Mouse (Mus musculus) adrenal gland, postnatal 10 days (tissue): ENCODE data around the gene Dyrk1a. TPM values are rescaled to one million over a fixed set of nuclear protein-coding genes. Genes with fewer than 3 reads are reported as not detected.

ENCODE experiments used
- DNase-seq: peaks from one replicate; pipeline ENCODE4 v3.0.0; 2021; ENCODE audit warnings: mixed read lengths
- long read RNA-seq, 2 experiments: library from polyadenylated mRNA; stranded (forward); transcript quantifications; one replicate each; pipeline ENCODE4 v2.0.0; 2021
- total RNA-seq, 2 experiments: library from RNA; stranded (reverse); gene quantifications; 2 replicates each; pipeline ENCODE4 v1.2.3; 2021

Dyrk1a gene
- 10 to 100 TPM; 59.7 to 62.7 TPM for total RNA-seq
- long read RNA-seq, experiment 1, full-length matches to known transcripts = 2 of 16 reads
- long read RNA-seq, experiment 1, partial matches to known transcripts = 2 of 16 reads
- long read RNA-seq, experiment 1, other reads (novel, unspliced or antisense) = 12 of 16 reads
- long read RNA-seq, experiment 2, full-length matches to known transcripts = 7 of 22 reads
- long read RNA-seq, experiment 2, partial matches to known transcripts = 2 of 22 reads
- long read RNA-seq, experiment 2, other reads (novel, unspliced or antisense) = 13 of 22 reads

DNA sequence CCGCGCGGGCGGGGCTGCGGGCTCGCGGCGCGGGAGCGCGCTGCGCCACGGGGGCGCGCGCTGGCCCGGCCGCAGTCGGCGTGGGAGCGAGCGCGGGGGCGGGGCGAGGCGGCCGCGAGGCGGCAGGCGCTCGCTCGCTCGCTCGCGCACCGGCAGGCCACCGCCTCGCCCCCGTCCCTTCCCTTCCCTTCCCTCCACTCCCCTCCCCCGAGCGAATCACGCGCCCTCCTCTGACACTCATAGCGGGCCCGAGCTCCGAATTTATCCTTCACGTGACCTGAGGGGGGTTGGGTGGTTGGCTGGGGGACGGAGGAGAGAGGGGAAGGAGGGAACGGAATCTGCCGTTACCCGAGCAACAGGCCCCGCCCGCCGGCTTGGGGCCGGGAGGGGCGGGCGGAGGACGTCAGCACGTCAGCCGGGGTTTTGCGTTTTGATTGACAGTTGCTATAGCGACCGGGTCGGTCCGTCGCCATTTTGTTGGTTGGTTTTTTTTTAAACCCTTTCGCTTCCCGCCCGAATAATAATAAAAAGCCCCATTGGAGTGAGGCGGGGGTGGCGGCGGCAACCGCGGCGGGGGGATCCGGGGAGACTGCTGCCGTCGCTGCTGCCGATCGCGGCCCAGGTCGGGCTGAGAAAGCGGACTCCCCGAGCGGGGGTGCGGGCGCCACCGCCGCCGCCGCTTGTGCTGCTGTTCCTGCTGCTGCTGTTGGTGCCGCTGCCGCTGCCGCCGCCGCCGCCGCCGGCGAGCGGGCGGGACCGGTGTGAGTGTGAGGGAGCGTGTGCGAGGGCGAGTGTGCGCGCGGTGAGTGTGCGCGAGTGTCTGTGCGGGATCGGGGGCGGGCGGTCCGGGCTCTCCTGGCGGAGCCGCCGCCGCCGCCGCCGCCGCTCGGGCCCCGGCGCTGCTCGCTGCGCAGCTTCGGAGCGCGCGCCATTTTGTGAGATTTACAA lies at the start of gene Dyrk1a:
Gene Dyrk1a, plus strand, starts transcription at position 782 of the 948 bp plus-strand sequence.
- DNase-seq = peak; percentile 99

DNA sequence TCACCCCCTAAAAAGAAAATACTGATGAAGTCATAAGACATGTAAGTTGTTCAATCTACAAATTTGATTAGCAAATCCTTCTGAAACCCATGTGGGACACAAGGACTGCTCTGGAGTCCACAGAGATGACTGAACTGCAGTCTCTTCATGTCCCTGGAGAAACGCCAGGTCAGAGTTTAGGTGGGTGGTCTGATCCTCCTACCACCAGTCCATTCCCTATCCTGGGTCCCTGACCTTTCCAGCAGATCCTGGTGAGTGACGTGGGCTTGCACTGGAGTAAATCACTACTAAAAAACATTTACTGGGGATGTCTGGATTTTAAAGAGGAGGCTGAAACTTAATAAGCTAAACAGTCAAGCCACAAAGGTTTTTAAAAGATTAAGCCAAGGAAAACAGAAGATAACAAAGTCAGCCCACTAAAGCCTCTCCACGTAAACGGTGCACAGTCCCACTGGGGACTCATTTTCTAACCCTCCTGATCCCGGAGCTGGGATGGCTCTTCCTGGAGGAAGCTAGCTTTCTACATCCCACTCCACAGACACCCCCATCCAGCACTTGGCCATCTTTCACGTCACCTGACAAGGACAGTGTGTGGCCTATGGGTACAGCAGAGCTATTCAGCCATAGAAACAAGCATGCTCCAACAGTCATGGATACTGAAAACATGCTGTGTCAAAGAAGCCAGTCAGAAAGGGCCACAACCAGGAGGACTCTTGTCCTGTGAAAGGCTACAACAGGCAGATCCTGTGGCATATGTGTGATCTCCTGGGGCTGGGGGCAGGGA lies 46.0 kb upstream of the Dyrk1a start:
- DNase-seq = peak; percentile 48

DNA sequence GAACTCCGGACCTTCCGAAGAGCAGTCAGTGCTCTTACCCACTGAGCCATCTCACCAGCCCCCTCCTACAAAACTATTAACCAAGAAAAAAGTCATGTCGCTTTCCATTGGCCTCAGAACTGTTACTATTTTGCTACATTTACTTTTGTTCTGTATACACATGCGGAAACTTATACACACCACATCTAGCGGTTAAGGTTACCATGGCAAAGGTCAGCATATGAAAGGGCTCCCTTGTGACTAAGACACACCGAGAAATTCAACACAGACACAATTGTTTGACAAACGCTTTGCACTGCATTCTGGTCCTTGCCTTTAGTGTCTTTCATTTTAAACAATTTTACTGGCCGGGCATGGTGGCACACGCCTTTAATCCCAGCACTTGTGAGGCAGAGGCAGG lies 45.1 kb upstream of the Dyrk1a start:
- DNase-seq = no peak

DNA sequence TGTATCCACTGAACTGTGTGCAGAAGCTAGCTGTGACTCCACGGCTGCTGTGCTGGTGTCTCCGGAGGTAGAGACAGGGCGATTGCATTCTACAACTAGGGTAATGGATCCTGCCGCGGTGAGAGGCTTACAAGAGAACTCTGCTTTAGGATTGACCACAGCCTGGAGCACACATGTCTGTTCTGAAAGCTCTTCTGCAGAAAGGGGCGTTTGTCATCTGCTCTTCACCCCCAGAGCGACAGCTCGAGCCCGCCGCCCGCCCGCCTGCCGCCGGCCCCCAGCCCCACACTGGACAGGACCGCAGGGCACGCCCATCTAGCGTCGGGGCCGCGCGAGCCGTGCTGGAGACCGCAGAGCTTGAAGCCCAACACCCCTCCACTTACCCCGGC lies 43.9 kb upstream of the Dyrk1a start:
- no peak for DNase-seq

DNA sequence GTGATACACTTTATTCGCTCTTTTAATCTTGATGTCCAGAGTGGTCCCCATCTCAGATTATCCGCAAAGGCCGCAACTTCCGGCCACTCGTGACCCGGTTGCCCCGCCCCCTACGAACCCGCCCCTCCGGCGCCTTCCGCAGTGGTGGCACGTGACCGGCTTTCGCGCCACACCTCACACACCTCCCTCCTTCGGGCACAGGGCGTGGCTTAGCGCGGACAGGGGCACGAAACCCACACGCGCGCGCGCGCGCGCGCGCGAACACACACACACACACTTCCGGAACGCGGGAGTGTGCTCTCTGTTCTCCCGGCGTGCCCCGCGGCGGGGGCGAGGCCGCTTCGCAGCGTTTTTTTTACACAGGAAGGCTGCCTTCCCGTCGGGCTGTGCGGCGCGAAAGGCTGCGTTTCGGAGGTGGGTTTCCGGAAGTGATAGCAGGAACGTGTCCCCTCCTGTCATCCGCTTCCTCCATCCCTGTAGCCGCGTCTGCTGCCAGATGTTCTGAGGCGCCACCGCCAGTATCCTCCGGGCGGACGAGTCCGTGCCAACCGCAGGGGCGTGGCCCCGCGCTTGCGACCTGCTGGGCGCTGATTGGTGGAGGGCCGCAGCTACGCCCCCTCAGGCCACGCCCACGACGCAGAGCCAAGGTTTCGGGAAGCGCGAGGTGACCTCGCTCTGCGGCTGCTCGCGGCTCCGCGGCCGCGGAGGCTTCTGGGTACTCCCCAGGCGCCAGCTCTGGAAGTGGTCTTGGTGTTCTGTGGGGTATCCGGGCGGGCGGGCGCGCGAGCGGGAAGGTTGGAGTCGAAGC lies 43.3 kb upstream of the Dyrk1a start, which contains the start of gene Vps26c:
Gene Vps26c, minus strand, starts transcription at position 487 of the 808 bp plus-strand sequence.
- DNase-seq = peak; percentile 98

DNA sequence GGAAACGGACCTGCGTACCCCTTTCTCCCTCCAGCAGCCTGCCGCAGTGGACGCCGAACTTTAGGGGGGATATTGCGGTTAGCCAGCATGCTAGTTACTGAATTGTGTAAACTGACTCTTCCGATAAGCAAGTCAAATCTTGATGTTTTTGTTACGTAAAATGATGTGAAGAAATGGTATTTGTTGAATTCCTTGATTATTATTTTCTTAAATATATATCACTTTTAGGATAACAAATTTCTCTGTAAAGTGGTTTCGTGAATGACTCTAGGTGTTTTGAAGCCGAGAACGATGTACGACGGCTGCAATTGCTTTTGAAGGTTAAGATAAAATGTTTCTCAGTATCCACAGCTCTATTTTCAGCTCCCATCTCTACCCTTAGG lies 42.7 kb upstream of the Dyrk1a start:
- no peak for DNase-seq

DNA sequence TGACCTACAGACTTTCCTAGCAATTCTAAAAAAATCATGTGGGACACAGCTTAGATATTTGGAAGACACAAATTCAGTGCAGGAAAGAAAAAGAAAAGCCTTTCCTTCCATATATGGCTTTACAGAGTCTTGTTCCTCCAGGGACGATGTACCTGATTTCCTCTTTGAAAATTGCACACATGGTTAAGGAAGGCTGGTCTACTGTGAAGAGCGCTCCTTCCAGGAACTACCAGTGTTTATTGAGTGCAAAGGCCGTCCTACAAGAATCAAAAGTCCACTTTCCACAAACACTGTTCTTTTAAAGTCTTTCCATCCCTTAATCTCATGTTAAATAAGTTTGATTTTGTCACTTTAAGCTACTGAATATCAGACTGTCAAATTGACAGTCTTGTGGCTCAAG lies 42.3 kb upstream of the Dyrk1a start:
- no peak for DNase-seq

DNA sequence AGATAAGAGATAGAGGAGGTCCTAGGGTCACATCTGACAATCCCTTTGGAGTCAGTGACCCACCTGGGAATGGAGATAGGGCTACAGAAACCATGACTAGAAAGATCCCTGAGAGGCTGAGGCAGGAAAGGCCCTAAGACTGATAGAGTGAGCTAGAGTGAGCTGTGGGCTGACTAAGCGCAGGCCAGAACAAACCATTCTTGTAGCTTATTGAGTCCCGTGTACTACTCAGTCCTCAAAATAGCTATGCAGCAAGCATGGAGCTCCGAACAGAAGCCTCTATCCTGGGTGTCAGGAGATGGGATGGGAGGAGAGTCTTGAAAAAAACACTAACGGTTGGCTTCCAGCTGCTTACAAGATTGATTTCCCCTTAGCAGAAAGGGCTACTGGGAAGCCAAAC lies 38.5 kb upstream of the Dyrk1a start:
- no peak for DNase-seq

DNA sequence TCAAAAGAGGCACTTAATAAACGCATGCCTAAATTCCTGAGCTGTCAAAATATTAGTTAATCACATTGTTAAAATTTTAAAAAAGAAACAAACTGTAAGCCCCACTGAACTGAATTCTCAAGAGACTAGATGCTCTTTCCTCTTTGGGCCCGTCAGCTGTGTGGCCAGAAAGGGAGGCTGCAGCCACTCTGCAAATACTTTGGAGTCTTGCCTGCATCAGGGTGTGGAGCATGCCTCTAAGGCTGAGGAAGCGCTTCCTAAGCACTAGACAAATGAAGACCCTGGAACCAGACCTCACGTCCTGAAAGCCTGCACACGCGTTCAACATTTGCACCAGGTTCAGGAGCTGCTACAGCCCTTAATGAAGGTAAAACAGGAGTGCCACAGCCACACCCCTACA lies 36.1 kb upstream of the Dyrk1a start:
- no peak for DNase-seq

DNA sequence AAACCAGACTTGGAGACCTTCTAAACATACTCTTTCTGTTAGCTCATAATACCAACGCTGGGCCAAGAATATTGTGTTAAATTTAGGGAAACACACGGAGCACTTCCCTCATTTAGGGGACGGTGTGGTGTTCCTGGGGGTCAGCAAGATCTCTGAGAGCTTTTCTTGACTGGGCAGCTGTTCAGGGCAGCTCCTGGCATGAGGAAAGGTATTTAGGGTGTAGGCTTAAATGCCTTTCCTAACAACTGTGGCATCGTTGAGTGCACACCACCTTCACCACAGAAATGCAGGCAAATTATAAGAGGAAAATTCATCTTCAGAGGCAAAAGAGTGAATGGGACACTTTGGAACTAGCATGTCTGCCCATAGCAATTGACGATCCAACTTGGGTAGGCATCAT lies 34.1 kb upstream of the Dyrk1a start:
- DNase-seq = no peak

DNA sequence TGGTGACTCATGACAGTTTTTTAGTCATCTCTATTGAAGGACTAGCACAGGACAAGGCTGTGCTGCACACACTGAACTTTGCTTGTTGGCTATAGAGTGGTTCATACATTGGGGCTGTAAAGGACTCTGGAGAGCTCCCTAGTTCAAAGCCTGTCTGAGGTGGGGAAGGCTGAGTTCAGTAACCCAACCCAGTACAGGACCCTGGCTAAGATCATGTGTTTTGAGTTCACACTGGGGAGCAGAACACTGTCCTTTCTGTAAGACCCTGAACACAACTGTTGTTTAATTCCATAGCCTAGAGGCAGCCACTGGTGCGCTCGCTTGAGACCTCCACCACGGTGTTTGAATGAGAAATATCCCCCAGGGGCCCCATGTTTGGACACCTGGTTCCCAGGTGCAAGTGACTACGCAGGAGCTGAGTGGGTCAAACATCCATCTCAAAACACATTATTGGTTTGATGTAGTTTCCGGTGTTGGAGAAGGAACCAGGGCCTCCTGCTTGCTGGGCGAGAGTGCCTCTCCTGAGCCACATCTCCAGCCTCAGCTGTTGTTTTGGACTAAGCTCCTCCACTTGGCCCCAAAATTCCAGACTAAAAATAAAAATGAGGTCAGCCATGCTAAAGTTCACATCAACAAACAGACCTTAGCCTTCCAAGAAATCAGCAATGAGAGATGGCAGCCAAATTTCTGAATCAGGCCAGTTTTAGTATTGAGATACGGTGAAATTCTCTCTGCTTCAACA lies 33.2 kb upstream of the Dyrk1a start:
- DNase-seq = peak; percentile 53

DNA sequence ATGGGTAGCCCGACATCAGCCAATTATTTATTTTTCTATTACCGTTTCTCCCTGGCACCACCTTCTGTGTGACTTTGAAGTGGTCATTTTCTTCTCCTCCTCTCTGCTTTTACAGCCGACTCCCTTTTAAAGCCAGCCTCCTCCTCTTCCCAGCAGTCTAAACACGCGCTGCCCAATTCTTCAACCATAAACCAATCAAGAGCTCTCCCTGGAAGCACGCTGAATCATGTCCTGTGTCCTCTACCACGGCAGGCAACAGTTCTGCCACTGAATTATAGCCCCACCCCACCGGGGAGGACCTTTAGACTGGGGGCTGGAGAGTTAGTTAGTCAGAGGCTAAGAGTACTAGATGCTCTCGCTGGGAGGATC lies 32.7 kb upstream of the Dyrk1a start:
- peak; percentile 56 for DNase-seq

DNA sequence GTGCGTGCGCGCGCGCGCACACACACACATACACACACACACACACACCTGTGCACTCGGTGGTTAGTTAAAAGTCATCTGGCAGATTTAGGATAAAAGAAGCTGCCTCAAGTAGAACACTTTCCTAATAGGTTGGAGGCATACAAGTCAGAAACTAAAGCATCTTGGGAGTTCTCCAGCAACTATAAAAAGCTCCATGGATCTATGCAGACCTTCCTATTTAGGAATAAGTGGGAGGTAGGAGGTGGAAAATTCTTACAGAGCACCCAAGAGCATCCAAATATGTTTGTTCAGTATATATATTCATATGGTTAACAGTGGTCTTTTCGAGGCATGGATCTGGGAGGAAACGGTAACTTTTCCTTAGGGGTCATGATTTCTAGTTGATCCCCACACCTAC lies 29.7 kb upstream of the Dyrk1a start:
- DNase-seq = no peak

DNA sequence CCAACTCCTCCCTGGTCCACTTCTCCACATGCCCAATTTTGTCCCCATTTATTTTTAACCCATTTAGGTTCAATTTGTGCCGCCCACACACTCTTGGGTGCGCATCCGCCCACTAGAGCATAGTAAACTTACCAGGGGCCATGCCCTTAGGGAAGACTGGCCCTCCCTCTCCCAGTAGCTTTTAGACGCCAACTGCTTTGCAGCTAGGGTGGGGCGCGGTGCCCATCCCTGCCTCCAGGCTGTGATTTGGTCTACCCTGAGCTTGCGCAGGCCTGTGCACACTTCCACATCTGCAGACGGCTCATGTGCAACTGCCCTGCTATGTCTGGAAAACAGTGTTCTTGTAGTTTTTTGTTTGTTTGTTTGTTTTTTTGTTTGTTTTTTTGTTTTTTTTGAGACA lies 26.9 kb upstream of the Dyrk1a start:
- DNase-seq = no peak

DNA sequence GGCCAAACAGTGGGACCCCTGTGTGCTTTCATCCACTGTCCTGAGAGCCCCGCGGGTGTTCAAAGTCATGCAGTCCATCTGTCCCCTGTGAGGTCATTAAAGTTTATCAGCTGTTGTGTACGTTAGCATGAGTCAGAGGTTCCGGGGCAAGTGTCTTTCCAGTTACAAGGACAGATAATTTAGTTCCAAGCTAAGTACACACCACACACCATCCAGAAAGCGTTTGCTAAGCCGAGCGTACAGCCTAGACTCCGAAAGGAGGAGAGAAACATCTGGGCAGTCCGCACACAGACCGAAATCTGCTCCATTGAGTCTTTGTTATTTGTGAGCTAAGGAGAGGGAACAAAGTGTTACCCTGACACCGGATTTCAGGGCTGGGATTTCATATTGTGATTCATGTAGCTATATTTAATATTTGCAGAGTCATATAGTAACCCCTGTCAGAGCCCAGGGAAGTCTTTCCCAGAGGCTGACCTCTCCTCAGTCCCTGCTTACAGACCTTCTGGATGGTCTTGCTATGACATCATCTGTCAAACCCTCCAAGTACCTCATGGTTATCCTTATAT lies 25.2 kb upstream of the Dyrk1a start:
- DNase-seq = peak; percentile 53

DNA sequence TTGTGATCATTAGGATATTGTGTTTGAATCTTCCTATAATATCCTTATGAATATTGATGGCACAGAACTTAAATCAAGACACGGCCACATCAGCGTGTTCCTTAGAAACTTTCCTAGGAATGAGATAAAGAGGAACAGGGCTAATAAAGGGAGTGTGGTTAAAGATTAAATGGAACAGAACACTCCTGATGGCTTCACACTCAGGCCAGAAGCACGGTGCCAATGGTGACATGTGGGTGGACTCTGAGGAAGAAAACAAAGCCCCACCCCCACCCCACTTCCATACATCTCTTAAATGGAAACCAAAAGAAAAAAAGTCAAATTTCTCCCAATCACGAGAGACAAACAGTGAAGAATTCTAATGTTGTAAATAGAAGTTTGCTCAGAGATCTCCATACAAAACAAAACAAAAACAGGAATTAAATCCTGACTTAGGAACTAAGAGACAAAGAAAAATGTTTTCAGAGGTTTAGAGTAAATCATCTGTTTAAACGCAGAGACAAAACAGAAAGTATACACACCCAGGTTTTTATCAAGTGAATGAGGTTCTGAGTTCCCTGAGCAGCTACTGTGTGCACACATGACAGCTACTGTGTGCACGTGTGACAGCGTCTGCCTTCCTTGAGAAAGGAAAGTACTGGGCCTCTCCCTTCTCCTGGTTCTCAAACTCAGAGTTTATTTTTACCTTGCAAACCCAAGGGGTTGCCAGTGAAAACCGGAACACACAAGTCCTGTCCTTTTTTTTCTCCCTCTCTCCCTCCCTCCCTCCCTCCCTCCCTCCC lies 23.8 kb upstream of the Dyrk1a start:
- no peak for DNase-seq

DNA sequence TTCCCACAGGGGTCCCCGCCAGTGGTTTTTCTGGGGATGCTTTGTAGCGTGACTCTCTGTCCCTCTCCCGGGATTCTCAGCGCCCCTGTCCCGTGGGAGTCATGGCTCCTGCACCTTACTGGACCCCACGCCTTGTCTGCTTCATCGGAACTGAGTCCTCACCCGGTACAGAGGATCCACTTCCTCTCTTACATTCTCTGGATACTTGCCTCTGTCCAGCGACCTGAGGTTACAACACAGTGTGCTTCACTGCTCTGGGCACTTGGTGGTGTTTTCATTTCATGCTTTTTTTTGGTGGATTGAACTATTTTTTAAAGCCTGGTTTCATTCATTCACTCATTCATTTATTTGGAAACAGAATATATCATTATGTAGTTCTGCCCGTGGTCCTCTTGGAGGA lies 20.0 kb upstream of the Dyrk1a start:
- no peak for DNase-seq

DNA sequence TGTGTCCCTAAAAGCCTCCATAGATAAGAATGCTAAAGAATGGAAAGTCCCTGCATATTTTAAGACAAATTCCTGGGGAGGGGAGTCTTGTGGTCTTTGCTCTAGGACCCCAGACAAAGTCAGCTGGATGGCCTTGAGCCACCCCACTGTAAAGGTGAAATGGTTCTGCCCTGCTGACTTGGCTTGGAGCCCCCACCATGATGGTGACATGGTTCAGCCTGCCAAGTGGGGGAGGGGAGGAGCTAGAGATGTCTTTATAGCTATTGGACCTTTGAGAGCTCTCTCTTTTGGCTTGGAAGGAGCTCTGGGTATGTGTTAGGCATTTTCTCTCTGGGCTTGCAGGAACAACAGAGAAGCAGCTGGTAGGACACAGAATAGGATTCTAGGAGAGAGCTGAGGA lies 17.9 kb upstream of the Dyrk1a start:
- peak; percentile 42 for DNase-seq

DNA sequence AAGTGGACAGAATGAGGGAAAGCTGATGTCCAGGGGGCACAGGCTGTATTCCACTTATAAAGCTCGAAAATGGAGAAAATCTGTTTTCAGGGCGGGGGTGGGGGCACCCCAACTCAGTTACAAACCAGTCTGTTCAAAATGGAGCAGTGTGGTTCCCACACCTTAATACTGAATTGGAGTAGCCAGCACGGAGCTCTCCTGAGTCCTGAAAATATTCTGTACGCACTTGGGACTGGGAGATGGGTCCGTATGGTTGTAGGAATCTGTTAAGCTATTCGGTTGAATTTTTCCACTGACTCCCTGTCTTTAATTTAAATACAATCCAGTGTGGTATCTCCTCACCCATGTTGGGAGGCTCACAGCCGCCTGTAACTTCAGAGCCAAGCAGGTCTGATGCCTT lies 14.5 kb upstream of the Dyrk1a start:
- no peak for DNase-seq

DNA sequence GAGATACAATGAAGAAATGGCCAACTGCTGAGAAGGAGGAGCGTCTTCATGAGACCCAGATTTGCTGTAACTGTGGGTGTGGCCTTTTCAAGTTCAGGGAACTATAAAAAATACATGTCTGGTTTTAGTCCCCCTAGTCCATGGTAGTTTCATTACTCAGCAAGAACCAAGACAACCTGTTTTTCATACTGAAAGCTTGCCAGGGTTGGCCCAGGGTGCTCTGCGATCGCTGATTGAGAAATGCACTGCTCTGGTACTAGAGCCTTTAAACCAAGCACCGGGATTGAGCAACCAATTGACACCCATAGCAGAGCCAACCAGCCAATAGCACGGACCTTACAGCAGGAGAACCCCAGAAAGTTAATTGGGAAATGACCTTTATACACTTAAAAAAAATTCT lies 13.6 kb upstream of the Dyrk1a start:
- DNase-seq = peak; percentile 51
